Mouse (Mus musculus): ENCODE data around the gene 4930442H23Rik. TPM values are rescaled to one million over a fixed set of nuclear protein-coding genes. Genes with fewer than 3 reads are reported as not detected.
"Not testable (repeated sequence)": the region's sequence is repeated elsewhere in the genome, so short reads cannot be mapped to it uniquely, and the experiment has no call there.

4930442H23Rik gene
- not detected for total RNA-seq (2021)
- long read RNA-seq, experiment 1, result 0 reads
- long read RNA-seq, experiment 2, result 0 reads

GRCm38 (mm10) chr10:81183805-81184204, at the start of gene 4930442H23Rik:
TSS of gene 4930442H23Rik (minus strand) at chr10:81183849.
- DNase-seq, result no peak

GRCm38 (mm10) chr10:81233226-81233585, 49.6 kb upstream of the 4930442H23Rik start:
- DNase-seq, result peak in 1 of 2 experiments; percentile 17

DNA sequence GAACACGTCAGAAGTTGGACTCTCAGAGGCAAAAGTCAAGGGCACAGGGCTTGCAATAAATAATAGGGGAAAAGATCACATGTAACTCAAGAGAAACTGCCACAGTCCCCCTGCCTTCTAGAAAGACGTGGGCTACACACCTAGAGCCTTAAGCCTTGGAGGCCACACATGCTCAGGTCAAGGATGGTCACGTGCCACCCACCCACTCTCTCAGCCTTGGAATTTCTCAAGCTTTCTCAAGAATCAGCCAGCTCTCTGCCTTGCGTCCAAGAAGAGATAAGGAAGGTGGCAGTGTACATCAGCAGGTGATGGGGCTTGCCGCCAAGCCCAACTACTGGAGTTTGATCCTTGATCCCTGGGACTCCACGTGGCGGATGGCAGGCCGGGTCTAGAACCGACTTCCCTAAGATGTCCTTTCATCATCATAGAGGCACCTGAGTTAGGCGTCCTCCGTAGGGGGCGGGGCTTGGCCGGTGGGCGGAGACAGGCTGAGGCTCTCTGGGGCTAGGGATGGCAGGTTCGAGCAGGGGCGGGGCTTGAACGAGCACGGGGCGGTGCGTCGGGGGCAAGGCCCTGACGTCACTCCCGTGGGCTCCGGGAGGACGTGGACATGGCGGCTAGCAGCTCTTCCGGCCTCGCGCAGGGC, 49.1 kb upstream of the 4930442H23Rik start, which contains the start of gene Zfr2:
TSS of gene Zfr2 (plus strand) at position 576 of the 646 bp plus-strand sequence.
- peak; percentile 84 to 86 for DNase-seq

GRCm38 (mm10) chr10:81231436-81231835, 47.8 kb upstream of the 4930442H23Rik start:
- DNase-seq, result no peak

DNA sequence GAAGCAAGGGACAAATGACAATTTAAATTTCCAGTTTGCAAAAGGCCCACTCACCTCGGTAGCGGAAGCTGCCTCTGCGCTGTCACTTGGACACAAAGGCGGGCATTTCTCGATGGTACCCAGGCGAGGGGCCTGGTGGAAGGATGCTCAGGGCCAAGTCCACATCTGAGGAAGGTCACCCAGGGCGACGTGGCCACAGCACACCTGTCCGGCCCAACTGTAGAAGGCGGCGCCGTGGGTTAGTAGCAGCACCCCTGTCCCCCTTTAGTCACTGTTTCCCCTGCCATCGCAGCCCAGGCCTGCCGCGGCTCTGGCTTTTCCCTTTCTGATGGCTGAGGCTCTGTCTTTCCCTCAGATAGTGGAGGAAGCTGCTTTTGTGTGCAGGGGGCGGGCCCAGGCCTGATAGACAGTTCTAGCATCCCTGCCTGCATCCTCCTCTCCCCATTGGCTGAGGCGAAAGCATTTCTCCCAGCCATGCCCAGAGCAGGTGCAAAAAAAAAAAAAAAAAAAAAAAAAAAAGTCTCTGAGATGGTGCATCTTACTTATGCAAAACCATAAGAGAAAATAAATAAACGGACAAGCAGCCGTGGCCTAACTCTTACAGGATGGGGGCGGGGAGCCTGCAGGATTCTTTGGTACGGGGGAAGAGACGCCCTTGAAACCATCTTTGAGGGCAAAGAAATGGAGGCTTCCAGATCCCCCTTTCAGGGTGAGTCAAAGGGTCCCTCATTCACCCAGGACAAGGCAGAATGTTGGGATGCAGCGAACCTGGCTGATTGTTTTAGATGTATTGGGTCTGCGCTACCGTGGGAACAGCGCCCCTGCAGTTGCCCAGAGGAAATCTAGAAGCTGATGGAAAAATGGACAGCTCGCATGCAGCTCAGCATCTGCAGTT, 47.0 kb upstream of the 4930442H23Rik start, which contains the start of gene Atcay:
TSS of gene Atcay (minus strand) at position 396 of the 895 bp plus-strand sequence.
- no peak for DNase-seq

- no peak for DNase-seq
Measured at GRCm38 (mm10) chr10:81229735-81230437, 46.2 kb upstream of the 4930442H23Rik start.

- not testable (repeated sequence) for DNase-seq
Measured at GRCm38 (mm10) chr10:81223731-81224130, 40.1 kb upstream of the 4930442H23Rik start.

DNA sequence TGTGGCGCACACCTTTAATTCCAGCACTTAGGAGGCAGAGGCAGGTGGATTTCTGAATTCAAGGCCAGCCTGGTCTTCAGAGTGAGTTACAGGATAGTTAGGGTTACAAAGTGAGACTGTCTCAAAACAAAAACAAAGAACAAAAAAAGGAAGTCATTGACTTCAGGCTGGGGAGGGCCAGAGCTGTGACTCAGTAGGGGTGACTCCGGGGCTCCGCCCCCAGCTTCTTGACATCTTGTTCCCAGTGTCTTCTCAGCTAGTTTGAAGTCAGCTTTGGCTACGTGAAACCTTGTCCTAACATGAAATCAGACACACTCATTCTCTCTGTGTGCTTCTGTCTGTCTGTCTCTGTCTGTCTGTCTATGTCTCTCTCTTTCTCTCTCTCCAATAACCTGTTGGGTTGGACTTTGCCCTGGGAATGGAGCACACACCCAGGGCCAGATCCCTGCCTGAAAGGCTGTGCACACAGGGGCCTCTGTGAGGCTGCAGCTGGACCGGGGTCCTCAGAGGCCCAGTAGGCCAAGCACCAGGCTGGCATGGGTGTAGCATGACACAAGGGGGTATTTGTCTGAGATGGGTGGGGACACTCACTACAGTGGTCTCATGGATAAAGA, 37.9 kb upstream of the 4930442H23Rik start:
- no peak for DNase-seq

DNA sequence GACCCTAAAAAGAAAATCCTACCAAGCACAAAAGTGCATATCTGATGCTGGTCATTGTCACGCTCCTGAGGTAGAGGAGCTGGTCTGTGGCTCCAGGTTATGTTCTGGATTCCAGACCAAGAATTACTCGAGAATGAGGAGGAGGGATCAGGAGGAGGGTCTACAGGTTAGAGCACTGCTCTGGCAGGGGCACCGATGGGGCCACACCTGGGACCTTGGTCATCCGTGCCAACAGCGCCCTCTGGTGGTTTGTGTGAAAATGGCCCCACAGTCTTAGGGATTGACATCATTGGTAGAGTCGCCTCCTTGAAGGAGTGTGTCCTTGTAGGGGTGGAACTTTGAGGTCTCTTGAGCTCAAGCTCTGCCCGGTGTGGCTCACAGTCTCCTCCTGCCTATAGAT, 34.3 kb upstream of the 4930442H23Rik start:
- peak; percentile 61 to 87 for DNase-seq

DNA sequence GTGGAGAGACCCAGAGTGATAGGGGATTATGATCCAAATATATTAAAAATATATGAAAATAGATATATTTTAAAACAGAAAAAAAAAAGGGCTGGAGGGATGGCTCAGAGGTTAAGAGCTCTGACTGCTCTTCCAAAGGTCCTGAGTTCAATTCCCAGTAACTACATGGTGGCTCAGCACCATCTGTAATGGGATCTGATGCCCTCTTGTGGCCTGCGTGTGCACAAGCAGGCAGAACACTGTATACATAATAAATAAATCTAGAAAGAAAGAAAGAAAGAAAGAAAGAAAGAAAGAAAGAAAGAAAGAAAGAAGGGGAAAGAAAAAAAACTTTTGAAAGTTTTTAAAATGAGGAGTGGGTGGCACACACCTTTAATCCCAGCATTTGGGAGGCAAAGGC, 33.6 kb upstream of the 4930442H23Rik start:
- peak in 1 of 2 experiments; percentile 57 for DNase-seq

GRCm38 (mm10) chr10:81216810-81217209, 33.2 kb upstream of the 4930442H23Rik start:
- no peak for DNase-seq

GRCm38 (mm10) chr10:81216260-81216659, 32.6 kb upstream of the 4930442H23Rik start:
- no peak for DNase-seq

GRCm38 (mm10) chr10:81210154-81210553, 26.5 kb upstream of the 4930442H23Rik start:
- no peak for DNase-seq

- DNase-seq, result no peak
Measured at GRCm38 (mm10) chr10:81204137-81204536, 20.5 kb upstream of the 4930442H23Rik start.

GRCm38 (mm10) chr10:81202978-81203720, 19.5 kb upstream of the 4930442H23Rik start:
- peak in 1 of 2 experiments; percentile 43 for DNase-seq

GRCm38 (mm10) chr10:81201807-81202758, 18.4 kb upstream of the 4930442H23Rik start, which contains the start of gene Nmrk2:
TSS of gene Nmrk2 (minus strand) at chr10:81202051.
- DNase-seq, result peak; percentile 72 to 74

DNA sequence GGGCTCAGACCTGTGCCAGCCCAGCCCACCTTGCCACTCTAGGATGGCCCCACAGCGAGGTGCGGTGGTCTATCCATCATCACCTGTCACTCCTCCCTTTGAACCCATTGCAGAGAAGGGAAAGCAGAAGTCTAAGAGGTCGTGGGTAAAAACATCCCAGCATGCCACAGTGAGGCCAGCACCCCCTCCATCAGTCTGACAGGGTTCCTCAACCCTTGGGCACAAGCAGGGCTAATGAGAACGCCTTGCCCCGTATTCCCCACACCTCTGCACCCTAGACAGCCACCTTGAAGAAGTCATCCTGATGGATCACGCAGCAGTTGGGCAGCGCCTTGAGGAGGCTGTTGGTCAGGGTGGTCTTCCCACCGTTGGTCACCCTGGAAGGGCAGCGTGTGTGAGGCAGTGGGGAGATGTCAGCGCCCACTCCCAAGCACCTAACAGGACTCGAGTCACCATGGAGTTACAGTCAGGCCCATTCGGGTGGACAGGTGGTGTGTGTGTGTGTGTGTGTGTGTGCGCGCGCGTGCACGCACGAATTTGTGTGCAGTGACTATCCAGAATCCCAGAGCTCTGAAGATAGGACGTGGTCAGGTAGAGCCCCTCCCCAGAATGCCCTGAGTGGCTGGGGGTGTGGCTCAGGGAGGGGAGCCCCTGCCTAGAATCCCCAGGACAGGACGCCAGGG, 17.1 kb upstream of the 4930442H23Rik start:
- peak in 1 of 2 experiments; percentile 25 for DNase-seq

GRCm38 (mm10) chr10:81200141-81200540, 16.5 kb upstream of the 4930442H23Rik start:
- DNase-seq, result peak in 1 of 2 experiments; percentile 22

DNA sequence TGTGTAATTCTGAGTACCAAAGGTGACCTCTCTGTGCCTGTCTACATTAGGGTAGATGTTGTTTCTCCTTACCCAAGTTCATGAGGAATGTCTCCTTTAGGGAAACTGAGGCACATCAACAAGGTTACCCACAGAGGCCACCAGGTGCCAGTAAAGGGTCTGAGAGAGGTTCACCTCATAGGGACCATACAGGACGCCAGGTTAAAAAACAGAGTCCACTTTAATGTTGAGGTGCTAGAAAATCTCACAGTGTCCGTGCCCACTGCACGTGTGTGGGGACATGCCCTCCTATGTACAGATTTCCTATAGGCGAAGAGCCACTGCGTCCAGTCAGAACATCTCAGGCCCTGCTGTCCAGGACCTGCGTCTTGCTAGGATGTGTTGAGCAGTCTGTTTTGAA, 15.3 kb upstream of the 4930442H23Rik start:
- peak in 1 of 2 experiments; percentile 26 for DNase-seq

Data from heart, adult 18-20 months (tissue).